Mouse (Mus musculus) heart, adult 2 months (tissue): Measurements from ENCODE around the gene Capn9.

Experiments
- CTCF ChIP-seq: fragments of 200-600 bp; IDR thresholded peaks from 2 replicates; pipeline ENCODE4 v1.8.1; 2022; ENCODE audit warnings: antibody characterized with exemption, mild to moderate bottlenecking, moderate library complexity
- POLR2A ChIP-seq: fragments of 200-500 bp; IDR thresholded peaks from 2 replicates; pipeline ENCODE4 v1.6.1; 2011; ENCODE audit warnings: mild to moderate bottlenecking, low read depth, low read length, control low read depth; ENCODE audit not compliant: insufficient read depth

GRCm38 (mm10) chr8:124664414-124664813 is 88.5 kb downstream of the Capn9 start:
- TF ChIP-seq POLR2A = no peak
- TF ChIP-seq CTCF = no peak
